Mouse (Mus musculus): Measurements from ENCODE around the gene Zfp970. TPM values are rescaled to one million over a fixed set of nuclear protein-coding genes. Genes with fewer than 3 reads are reported as not detected.
"Not testable (repeated sequence)": the region's sequence is repeated elsewhere in the genome, so short reads cannot be mapped to it uniquely, and the experiment has no call there.

Zfp970 gene
- 14.6 and 16.7 TPM in 2 replicates for polyA plus RNA-seq (2015; fragmentation: Nextera tagmentation; extraction: Ambion mirVana)

- not testable (repeated sequence) for H3K9me3 ChIP-seq (replicated peaks); H3K27me3 ChIP-seq; ATAC-seq (replicated peaks; ENCODE audit: low FRiP score); H3K36me3 ChIP-seq; H3K4me1 ChIP-seq
- Histone ChIP-seq H3K27ac (0 out of 2 replicates have a peak within 1 kb of the TSS, but pooled peaks have one; percentile 58), H3K4me3 (replicated peaks) (peak within 1 kb of the TSS; percentile 48), H3K9ac (0 out of 2 replicates have a peak within 1 kb of the TSS, but pooled peaks have one; percentile 10), H3K4me2 (peak within 1 kb of the TSS; percentile 53)
- WGBS: 7% methylated on average over 8 of the region's 9 CpGs
These were observed at the start of gene Zfp970 for GRCm38 (mm10) chr2:177464676-177465075. Gene Zfp970 (plus strand): TSS chr2:177464733.

GRCm38 (mm10) chr2:177468222-177468621 lies 3.7 kb downstream of the Zfp970 start:
- not testable (repeated sequence) for H3K27ac ChIP-seq; ATAC-seq (replicated peaks; ENCODE audit: low FRiP score); H3K4me2 ChIP-seq; H3K9me3 ChIP-seq (replicated peaks); H3K36me3 ChIP-seq; H3K27me3 ChIP-seq; H3K9ac ChIP-seq; H3K4me3 ChIP-seq (replicated peaks); H3K4me1 ChIP-seq

- H3K27ac ChIP-seq; ATAC-seq (replicated peaks; ENCODE audit: low FRiP score); H3K4me2 ChIP-seq; H3K27me3 ChIP-seq; H3K4me1 ChIP-seq; H3K36me3 ChIP-seq; H3K9me3 ChIP-seq (replicated peaks); H3K4me3 ChIP-seq (replicated peaks); H3K9ac ChIP-seq: not testable (repeated sequence)
- WGBS: 79% methylated on average over 7 of the region's 10 CpGs
These were observed 7.7 kb downstream of the Zfp970 start for GRCm38 (mm10) chr2:177472261-177472660.

GRCm38 (mm10) chr2:177481971-177482370 lies 17.4 kb downstream of the Zfp970 start:
- 88% methylated on average over 1 of the region's 1 CpGs for WGBS
- H3K27ac ChIP-seq; H3K27me3 ChIP-seq; H3K4me3 ChIP-seq (replicated peaks); H3K4me2 ChIP-seq; H3K36me3 ChIP-seq; ATAC-seq (replicated peaks; ENCODE audit: low FRiP score); H3K4me1 ChIP-seq; H3K9me3 ChIP-seq (replicated peaks); H3K9ac ChIP-seq: not testable (repeated sequence)

- H3K27me3 ChIP-seq; H3K4me1 ChIP-seq; H3K27ac ChIP-seq; H3K9ac ChIP-seq; H3K9me3 ChIP-seq (replicated peaks); H3K36me3 ChIP-seq; ATAC-seq (replicated peaks; ENCODE audit: low FRiP score); H3K4me3 ChIP-seq (replicated peaks); H3K4me2 ChIP-seq: not testable (repeated sequence)
- 91% methylated on average over 11 of the region's 11 CpGs for WGBS
These were observed 18.9 kb downstream of the Zfp970 start for GRCm38 (mm10) chr2:177483238-177483948.

- H3K27me3 ChIP-seq; ATAC-seq (replicated peaks; ENCODE audit: low FRiP score); H3K4me1 ChIP-seq; H3K27ac ChIP-seq; H3K36me3 ChIP-seq; H3K9me3 ChIP-seq (replicated peaks): not testable (repeated sequence)
- H3K4me2 ChIP-seq: peak within 1 kb of the TSS; percentile 56
- 12% methylated on average over 7 of the region's 7 CpGs for WGBS
- H3K9ac ChIP-seq: 0 out of 2 replicates have a peak within 1 kb of the TSS, but pooled peaks have one; percentile 31
- peak within 1 kb of the TSS; percentile 46 for H3K4me3 ChIP-seq (replicated peaks)
These were observed 33.5 kb downstream of the Zfp970 start, which contains the start of gene Gm14403 for GRCm38 (mm10) chr2:177498067-177498466. Gene Gm14403 (plus strand): TSS chr2:177498215.

- H3K4me1 ChIP-seq; ATAC-seq (replicated peaks; ENCODE audit: low FRiP score); H3K27me3 ChIP-seq; H3K9me3 ChIP-seq (replicated peaks); H3K27ac ChIP-seq; H3K9ac ChIP-seq; H3K4me3 ChIP-seq (replicated peaks); H3K36me3 ChIP-seq: not testable (repeated sequence)
- 0 out of 2 replicates have a peak overlapping the region, but pooled peaks have one; percentile 21 for H3K4me2 ChIP-seq
- WGBS: 48% methylated on average over 1 of the region's 1 CpGs
These were observed 34.6 kb downstream of the Zfp970 start for GRCm38 (mm10) chr2:177499182-177499581.

- H3K27me3 ChIP-seq; H3K4me1 ChIP-seq; H3K9ac ChIP-seq; H3K4me2 ChIP-seq; H3K27ac ChIP-seq; H3K36me3 ChIP-seq; H3K9me3 ChIP-seq (replicated peaks); H3K4me3 ChIP-seq (replicated peaks); ATAC-seq (replicated peaks; ENCODE audit: low FRiP score): not testable (repeated sequence)
- 97% methylated on average over 1 of the region's 1 CpGs for WGBS
These were observed 40.7 kb downstream of the Zfp970 start for GRCm38 (mm10) chr2:177505211-177505719.

- not testable (repeated sequence) for H3K4me1 ChIP-seq; H3K9ac ChIP-seq; H3K36me3 ChIP-seq; H3K9me3 ChIP-seq (replicated peaks); ATAC-seq (replicated peaks; ENCODE audit: low FRiP score); H3K4me3 ChIP-seq (replicated peaks); H3K27ac ChIP-seq; H3K27me3 ChIP-seq; H3K4me2 ChIP-seq
- 73% methylated on average over 4 of the region's 4 CpGs for WGBS
These were observed 46.8 kb downstream of the Zfp970 start for GRCm38 (mm10) chr2:177511381-177511780.

GRCm38 (mm10) chr2:177511972-177512371 lies 47.4 kb downstream of the Zfp970 start:
- H3K9ac ChIP-seq; H3K36me3 ChIP-seq; H3K4me3 ChIP-seq (replicated peaks); H3K9me3 ChIP-seq (replicated peaks); H3K4me2 ChIP-seq; ATAC-seq (replicated peaks; ENCODE audit: low FRiP score); H3K27ac ChIP-seq; H3K4me1 ChIP-seq; H3K27me3 ChIP-seq: not testable (repeated sequence)
- WGBS: 87% methylated on average over 3 of the region's 3 CpGs

GRCm38 (mm10) chr2:177513991-177514479 lies 49.5 kb downstream of the Zfp970 start:
- not testable (repeated sequence) for H3K27ac ChIP-seq, H3K4me1 ChIP-seq

GRCm38 (mm10) chr2:177517746-177518145 lies 53.2 kb downstream of the Zfp970 start:
- H3K27ac ChIP-seq; H3K4me2 ChIP-seq; H3K4me1 ChIP-seq; H3K4me3 ChIP-seq (replicated peaks); H3K36me3 ChIP-seq; H3K9ac ChIP-seq; ATAC-seq (replicated peaks; ENCODE audit: low FRiP score); H3K27me3 ChIP-seq; H3K9me3 ChIP-seq (replicated peaks): not testable (repeated sequence)
- 85% methylated on average over 9 of the region's 9 CpGs for WGBS

More at GRCm38 (mm10) chr2:177513991-177514479, 49.5 kb downstream of the Zfp970 start:
- 91% methylated on average over 4 of the region's 4 CpGs for WGBS
- H3K27me3 ChIP-seq; H3K9me3 ChIP-seq (replicated peaks); H3K4me3 ChIP-seq (replicated peaks); H3K9ac ChIP-seq; ATAC-seq (replicated peaks; ENCODE audit: low FRiP score); H3K4me2 ChIP-seq; H3K36me3 ChIP-seq: not testable (repeated sequence)

Data from kidney, embryonic 15.5 days (tissue).